ENCODE assay signal across 11 mouse cellular contexts in genomic region chr14:103844944-103845343, GRCm38 (mm10). TPM values are rescaled to one million over a fixed set of nuclear protein-coding genes. Genes with fewer than 3 reads are reported as not detected.
DNase-seq lines count a peak whose midpoint lies in the region; ATAC-seq lines count a peak whose summit lies in the region.
"Had no signal": no experiment of that assay in that cellular context is flagged by ENCODE, and none has a peak within 500 bp of the region (broad histone marks: within the 10 kb centered on the region; RNA-seq: fewer than 3 reads in every experiment).

No protein-coding gene starts in this region.

- no peak overlapping the region for H3K9ac ChIP-seq in hindbrain, embryonic 12.5 days
- H3K9ac ChIP-seq in midbrain, embryonic 14.5 days (replicated peaks; ENCODE audit: low read length): no peak overlapping the region
- H3K9ac ChIP-seq: liver, embryonic 14.5 days had no signal

- WGBS in heart, embryonic 10.5 days: 72% methylated on average over 7 of the region's 7 CpGs
- 49% methylated on average over 7 of the region's 7 CpGs for WGBS in hindbrain, embryonic 12.5 days
- 33% methylated on average over 7 of the region's 7 CpGs for WGBS in midbrain, embryonic 14.5 days

- no peak for ATAC-seq in hindbrain, embryonic 12.5 days (ENCODE audit: low FRiP score)
- ATAC-seq in midbrain, embryonic 14.5 days (ENCODE audit: low FRiP score, low TSS enrichment): no peak
- ATAC-seq: Patski had no signal

- H3K4me1 ChIP-seq in heart, embryonic 10.5 days: peaks cover 11% of the 10 kb centered on the region
- peaks cover 6% of the 10 kb centered on the region; the same call in 1 of the 2 replicates for H3K4me1 ChIP-seq in hindbrain, embryonic 12.5 days
- H3K4me1 ChIP-seq in midbrain, embryonic 14.5 days (ENCODE audit: control insufficient read depth, insufficient read depth, low read length): peaks cover 18% of the 10 kb centered on the region; the same call in 1 of the 2 replicates

- H3K27me3 ChIP-seq in heart, embryonic 10.5 days (ENCODE audit: insufficient read depth, poor library complexity, severe bottlenecking): no peaks in the 10 kb centered on the region
- H3K27me3 ChIP-seq in hindbrain, embryonic 12.5 days: no peaks in the 10 kb centered on the region
- 0 out of 2 replicates have a peak, but pooled peaks cover 6% of the 10 kb centered on the region for H3K27me3 ChIP-seq in midbrain, embryonic 14.5 days (ENCODE audit: control insufficient read depth, insufficient read depth, low read length)

- no peak for DNase-seq in heart, embryonic 10.5 days (ENCODE audit: low spot score)
- no peak for DNase-seq in heart, postnatal 14 days
- DNase-seq in R1 (ENCODE audit: low read depth, low spot score): peak; percentile 57
- DNase-seq in midbrain, embryonic 14.5 days: no peak
- no peak for DNase-seq in embryo, embryonic 10 days (ENCODE audit: low spot score)
- DNase-seq in layer of hippocampus, adult 9-10 months (ENCODE audit: low spot score): no peak
- DNase-seq: adrenal gland, postnatal 25 days; cerebellum, adult 11-12 months had no signal

- H3K4me3 ChIP-seq in heart, embryonic 10.5 days: no peak overlapping the region
- no peak overlapping the region for H3K4me3 ChIP-seq in hindbrain, embryonic 12.5 days
- no peak overlapping the region for H3K4me3 ChIP-seq in midbrain, embryonic 14.5 days (replicated peaks; ENCODE audit: low read depth, low read length)

- no peaks in the 10 kb centered on the region for H3K9me3 ChIP-seq in heart, embryonic 10.5 days
- H3K9me3 ChIP-seq in hindbrain, embryonic 12.5 days (replicated peaks): no peaks in the 10 kb centered on the region
- H3K9me3 ChIP-seq in midbrain, embryonic 14.5 days (ENCODE audit: control insufficient read depth, low read length): no peaks in the 10 kb centered on the region

- intact Hi-C loops in heart, postnatal 14 days (cut with DNase I): loop anchor here (5.0 to 10.0 kb wide), 3 partner anchors 52 to 120 kb away; no protein-coding TSS in a partner anchor

- H3K36me3 ChIP-seq in heart, embryonic 10.5 days: no peaks in the 10 kb centered on the region
- H3K36me3 ChIP-seq in hindbrain, embryonic 12.5 days: no peaks in the 10 kb centered on the region
- H3K36me3 ChIP-seq in midbrain, embryonic 14.5 days (ENCODE audit: control insufficient read depth, insufficient read depth, low read length): no peaks in the 10 kb centered on the region

- 0 out of 2 replicates have a peak overlapping the region, but pooled peaks have one; percentile 82 for H3K27ac ChIP-seq in heart, embryonic 10.5 days
- no peak overlapping the region; the same call in 1 of the 2 replicates for H3K27ac ChIP-seq in hindbrain, embryonic 12.5 days
- H3K27ac ChIP-seq in midbrain, embryonic 14.5 days (replicated peaks; ENCODE audit: low read depth, low read length): no peak overlapping the region
- H3K27ac ChIP-seq: liver, embryonic 14.5 days had no signal

- H3K4me2 ChIP-seq in hindbrain, embryonic 12.5 days (replicated peaks): peak overlapping the region; percentile 90; the same call in 1 of the 2 replicates
- H3K4me2 ChIP-seq in midbrain, embryonic 14.5 days (ENCODE audit: low read length): peak overlapping the region; percentile 80

RNA-seq across cellular contexts. Expression of gene Ednrb, which starts 0.7 kb away (rescaled TPM):
- 47.6 and 80.3 TPM in 2 replicates for polyA plus RNA-seq in heart, embryonic 10.5 days (2016; fragmentation: Nextera tagmentation; extraction: Ambion mirVana)
- total RNA-seq in heart, postnatal 14 days (2021): 10 to 100 TPM; 21.5 to 27.8 TPM
- polyA plus RNA-seq in hindbrain, embryonic 12.5 days (2016; fragmentation: Nextera tagmentation; extraction: Ambion mirVana): 112 and 120 TPM in 2 replicates
- 111 and 125 TPM in 2 replicates for polyA plus RNA-seq in midbrain, embryonic 14.5 days (2014; fragmentation: Nextera tagmentation; extraction: Ambion mirVana)
